Mouse (Mus musculus) induced T-regulatory cell, adult 2 months (primary cell): ENCODE measurements around the gene Stx3.

Experiments
- DNase-seq: peaks from one replicate; pipeline ENCODE4 v3.0.0-alpha.2; 2012; ENCODE audit warnings: low read depth

Stx3 gene

GRCm38 (mm10) chr19:11819143-11819700, at the start of gene Stx3:
Gene Stx3, minus strand, starts transcription at chr19:11819403.
- peak; percentile 36 for DNase-seq

DNA sequence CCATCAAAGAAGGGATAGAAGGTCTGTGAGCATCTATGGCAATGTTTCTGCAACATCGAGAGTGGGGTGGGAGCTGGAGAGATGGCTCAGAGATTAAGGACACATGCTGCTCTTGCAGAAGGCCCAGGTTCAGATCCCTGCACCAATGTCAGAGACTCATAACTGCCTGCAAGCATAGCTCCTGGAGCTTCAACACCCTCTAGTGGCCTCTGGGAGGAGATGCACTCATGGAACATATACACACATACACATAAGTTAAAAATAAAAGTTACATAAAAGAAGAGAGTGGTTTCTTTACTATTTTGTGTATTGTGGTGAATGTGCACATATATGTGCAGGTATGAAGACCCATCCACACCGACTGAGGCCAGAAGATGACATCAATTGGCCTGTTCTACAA, 48.6 kb upstream of the Stx3 start:
- no peak for DNase-seq

DNA sequence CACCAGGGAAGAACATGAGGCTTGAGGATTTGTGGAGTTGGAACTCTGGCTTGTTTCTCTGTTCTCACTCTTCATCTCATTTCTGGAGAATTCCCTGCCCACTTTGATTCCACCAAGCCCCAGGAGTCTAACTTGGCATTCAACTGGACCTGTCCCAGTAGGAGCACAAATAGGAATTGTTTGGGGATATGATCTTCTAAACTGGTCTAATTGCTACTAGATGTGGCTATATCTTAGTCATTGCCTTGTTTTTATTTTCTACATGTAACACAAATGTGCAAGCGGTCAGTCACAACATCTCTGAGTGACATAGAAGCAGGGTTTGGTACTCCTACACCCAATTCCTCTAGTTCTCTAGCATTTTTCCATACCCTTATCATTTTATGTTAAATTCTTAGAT, 41.8 kb upstream of the Stx3 start, which contains the start of gene Olfr1418:
Gene Olfr1418 (minus strand): TSS at position 101 of the 400 bp plus-strand sequence.
- DNase-seq = no peak

- no peak for DNase-seq
Observed at GRCm38 (mm10) chr19:11856506-11856905, 37.3 kb upstream of the Stx3 start.

DNA sequence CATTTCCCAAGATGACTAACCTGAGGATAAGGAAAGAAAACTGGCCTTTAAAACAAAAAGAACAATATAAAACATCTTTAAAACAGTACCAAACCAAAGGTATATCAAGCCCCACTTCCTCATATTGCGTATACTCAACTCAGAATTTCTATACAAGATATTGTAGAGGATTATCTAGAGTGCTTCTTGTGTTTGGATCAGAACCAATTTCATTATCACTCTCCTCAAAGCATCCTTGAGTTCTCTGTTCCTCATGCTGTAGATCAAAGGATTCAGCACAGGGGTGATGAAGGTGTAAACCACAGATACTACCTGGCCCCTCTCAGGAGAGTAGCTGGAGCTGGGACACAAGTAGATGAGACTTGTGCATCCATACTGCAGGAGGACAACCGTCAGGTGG, 35.6 kb upstream of the Stx3 start:
- DNase-seq = no peak

DNA sequence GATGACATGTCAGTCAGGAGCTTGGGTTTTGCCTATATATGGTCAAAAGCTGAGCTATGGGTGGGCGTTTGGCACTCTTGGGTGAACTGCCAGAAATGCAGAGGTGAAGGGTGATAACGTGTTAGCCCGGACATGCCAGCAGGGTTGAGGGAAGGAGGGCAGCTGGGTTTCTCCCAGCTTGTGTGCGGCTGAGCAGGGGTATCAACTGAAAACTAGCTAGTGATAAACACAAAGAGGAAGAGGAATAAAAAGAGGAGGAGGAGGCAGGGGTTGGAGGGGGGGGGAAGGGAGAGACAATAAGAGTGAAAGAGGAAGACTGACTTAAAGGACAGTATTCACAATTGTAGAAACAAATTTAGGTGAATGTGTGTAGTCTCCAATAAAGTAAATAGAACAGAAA, 33.4 kb upstream of the Stx3 start:
- DNase-seq = no peak

DNA sequence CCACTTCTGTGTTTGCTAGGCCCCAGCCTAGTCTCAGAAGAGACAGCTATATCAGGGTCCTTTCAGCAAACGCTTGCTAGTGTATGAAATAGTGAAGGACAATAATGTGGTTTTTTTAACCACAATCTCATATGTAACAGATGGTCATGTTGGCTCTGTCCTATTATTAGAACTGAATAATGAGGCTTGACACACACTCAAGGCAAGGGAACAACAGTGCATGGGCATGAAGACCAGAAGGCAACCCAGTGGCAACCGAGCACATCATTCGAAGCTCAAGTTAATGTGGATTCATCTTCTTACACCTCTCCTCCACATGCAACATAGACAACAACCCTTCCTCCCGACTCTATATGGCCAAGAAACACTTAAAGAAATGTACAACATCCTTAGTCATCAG, 27.1 kb upstream of the Stx3 start:
- DNase-seq = no peak

GRCm38 (mm10) chr19:11839119-11839518, 19.9 kb upstream of the Stx3 start, which contains the start of gene Olfr1417:
Gene Olfr1417, minus strand, starts transcription at chr19:11839219.
- DNase-seq = no peak

DNA sequence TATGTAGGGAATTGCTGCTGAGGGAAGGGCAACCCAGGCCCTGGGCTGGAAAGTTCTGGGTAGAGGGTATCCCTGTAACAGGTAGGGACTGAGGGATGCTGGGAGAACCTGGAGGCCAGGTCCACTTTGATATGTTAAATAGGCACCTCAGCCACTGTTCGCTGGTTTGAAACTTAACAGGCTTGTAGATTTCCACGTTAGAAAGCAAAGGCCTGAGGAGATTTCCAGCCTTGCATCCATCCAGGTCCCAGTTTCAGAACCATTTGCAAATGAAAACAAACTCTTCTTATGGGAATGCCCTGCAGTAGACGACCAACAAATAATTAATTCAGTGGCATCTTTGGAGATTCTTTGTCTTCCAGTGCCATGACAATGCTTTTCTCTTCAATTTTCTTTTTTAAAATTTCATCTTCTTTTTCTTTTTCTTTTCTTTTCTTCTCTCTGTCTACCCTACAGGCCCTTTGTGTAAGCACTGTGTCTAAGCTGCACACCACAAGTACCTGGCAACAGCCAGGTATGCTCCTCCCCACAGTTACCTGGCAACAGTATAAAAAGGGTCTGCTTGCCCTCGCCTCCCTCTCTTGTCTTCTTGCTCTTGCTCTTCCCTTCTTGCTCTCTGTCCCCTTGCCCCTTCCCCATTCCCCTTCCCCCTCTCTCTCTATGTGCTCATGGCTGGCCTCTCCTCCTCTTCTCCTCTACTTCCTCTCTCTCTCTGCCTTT, 4.3 kb upstream of the Stx3 start:
- DNase-seq = no peak

GRCm38 (mm10) chr19:11820211-11820610, 1.0 kb upstream of the Stx3 start:
- DNase-seq = no peak

GRCm38 (mm10) chr19:11819800-11820199, 597 bp upstream of the Stx3 start:
- DNase-seq = peak; percentile 64

DNA sequence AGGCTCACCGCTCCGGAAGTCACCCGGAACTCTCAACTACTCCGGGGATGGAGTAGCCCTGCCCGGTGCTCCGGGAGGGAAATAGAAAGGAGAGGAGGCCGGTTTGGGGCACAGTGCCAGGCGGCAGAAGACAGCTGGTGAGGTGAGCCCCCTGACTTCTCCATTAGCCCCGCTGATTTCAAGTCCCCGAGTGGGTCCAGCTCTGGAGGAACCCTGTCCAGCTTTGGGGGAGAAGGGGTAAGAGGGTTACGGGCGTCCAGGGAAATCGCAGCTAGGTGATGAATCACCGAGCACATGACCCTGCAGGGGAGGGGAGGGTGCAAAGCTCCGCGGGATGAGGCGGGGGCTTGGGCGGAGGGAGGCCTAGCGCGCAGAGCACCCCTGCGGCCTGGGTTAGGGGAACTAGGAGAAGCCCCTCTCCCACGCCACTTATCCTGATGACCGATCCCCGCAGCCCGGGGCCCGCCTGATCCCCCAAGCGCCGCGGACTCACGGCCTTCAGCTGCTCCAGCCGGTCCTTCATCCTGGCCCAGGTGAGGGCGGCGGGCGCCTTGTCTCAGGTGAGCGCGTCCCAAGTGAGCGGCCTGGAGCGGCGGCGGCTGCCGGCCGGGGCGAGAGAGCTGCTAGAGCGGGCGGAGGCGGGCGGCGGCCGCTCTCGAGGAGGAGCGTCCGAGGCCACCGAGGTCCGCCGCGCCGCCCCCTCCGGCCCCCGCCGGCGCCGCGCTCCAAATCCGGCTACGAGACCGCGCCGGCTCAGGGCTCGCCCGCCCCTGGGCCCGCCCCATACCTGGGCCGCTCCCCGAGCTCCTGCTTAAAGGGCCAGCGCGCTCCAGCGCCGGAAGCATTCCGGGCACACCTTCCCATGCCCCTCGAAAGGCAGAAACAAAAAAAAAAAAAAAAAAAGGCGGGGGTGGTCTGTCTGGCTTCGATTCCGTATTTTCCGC, 732 bp downstream of the Stx3 start:
- peak; percentile 46 for DNase-seq

- DNase-seq = peak; percentile 10
Observed at GRCm38 (mm10) chr19:11817586-11817985, 1.6 kb downstream of the Stx3 start.

GRCm38 (mm10) chr19:11816706-11817105, 2.5 kb downstream of the Stx3 start:
- DNase-seq = no peak

GRCm38 (mm10) chr19:11814742-11815333, 4.4 kb downstream of the Stx3 start:
- no peak for DNase-seq

DNA sequence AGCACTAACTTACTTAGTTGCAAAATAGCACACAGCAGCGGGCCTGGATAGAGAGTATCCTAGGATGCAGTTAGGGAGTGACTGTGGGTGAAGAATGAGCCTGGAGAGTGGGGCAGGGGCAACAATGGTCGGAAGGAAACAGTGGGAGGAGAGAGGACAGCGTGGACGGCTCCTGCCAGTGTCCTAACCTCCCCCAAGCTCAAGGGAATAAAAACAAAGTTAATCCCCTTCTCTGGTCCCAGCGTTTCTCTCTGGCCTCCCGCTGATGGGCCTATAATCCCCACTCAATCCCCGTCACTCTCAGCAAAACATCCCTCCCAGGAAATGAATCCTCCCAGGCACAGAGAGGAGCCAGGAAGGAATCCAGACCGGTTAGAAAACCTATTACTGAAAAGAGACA, 5.6 kb downstream of the Stx3 start:
- no peak for DNase-seq

GRCm38 (mm10) chr19:11813136-11813535, 6.1 kb downstream of the Stx3 start:
- DNase-seq = no peak

GRCm38 (mm10) chr19:11811688-11812365, 7.4 kb downstream of the Stx3 start:
- no peak for DNase-seq

GRCm38 (mm10) chr19:11810856-11811255, 8.3 kb downstream of the Stx3 start:
- no peak for DNase-seq

DNA sequence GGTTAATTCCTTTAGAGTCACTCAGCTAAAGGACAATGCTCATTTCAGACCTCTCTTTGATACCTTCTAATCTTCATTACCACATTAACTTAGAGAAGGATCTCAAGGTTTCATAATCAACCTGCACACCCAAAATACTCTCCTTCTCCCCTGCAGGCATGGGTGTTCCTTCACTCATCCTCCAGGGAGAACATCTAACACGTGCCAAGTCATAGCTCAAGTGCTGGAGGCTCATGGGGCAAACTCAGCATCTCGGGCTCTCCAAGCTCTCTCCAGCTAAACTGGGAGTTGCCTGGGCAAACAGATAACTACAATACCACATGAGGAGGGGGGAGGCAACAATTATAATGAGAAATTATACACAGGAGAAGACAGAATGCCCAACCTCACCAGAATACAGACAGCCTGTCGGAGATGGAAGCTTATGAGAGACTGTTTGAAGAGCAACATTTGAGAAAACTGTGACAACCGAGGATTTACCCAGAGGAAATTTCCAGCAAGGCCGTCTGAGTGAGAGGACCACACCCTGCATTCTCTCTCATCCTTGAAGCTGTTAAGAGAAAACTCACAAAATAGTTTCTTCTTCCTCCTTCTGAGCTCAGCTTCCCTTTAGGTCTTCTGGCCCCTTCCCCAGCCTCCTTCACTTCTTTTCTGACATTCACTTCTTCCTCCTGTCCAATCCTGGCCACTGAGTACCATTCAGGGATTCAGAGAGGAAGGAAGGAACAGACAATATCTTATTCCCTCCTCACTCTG, 9.0 kb downstream of the Stx3 start:
- no peak for DNase-seq

DNA sequence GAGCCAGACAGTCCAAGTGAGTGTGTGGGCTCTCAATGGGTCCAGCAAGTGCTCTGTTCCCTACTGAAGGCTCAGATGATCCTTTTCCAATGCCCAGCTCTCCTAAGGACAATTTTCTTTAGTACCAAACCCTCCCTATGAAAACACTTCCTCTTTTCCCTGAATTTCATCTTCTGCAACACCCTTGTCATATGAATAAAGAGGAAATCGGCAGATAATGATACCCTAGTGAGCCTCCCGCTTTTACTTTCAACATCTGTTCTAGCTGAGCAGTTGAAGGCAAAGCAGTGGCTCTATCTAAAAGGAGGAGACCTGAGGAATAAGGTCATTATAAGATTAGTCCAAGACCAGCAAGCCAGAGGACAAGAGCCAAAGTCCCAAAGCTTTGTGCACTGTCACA, 10.8 kb downstream of the Stx3 start:
- no peak for DNase-seq
